Mouse (Mus musculus) cerebellum, adult 18-20 months (tissue): ENCODE data around the gene Rnf7.
A peak's percentile ranks its signal among the peaks of the same experiment; 100 is the strongest.
"Not testable (repeated sequence)": the region's sequence is repeated elsewhere in the genome, so short reads cannot be mapped to it uniquely, and the experiment has no call there.

Experiments
- DNase-seq, 2 experiments: peaks; one replicate each; pipeline ENCODE4 v3.0.0; 2021

The Rnf7 gene

DNA sequence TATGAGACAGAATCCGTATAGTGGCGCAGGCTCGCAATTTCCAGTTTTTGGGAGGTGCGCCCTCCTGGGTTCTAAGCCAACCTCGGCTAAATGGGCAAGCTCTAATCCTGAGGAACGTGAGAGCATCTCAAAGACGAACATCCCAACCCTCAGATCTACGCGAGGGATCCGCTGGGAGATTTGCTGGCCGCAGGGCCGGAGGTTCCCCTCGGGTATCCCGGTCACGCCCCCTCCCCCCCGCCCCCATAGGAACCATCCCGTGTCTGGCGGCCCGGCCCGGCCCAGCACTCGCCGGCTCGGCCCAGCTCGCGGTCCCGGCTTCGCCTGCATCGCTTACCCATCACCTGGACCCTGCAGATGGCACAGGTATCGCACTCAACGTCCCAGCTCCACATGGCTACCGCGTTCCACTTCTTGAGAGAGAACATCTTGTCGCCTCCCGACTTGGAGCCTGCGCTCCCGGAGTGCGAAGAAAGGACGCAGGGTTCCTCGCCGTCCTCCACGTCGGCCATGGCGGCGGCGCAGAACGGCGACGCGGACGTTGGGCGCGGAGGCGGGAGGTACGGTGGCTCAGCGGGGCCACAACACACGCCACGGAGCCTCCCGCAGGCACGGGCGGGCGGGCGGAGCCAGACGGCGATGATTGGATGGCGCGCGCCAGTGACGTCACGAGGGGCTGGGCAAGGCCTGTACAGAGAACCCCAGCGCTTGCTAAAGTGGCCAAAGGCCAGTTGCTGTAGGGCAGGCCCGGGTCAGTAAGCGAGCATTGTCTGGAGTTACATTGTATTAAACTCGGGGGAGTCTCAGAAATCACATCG is at the start of gene Rnf7:
Rnf7 (minus strand) TSS at position 605 of the 818 bp plus-strand sequence.
- DNase-seq: peak; percentile 99 to 100

DNA sequence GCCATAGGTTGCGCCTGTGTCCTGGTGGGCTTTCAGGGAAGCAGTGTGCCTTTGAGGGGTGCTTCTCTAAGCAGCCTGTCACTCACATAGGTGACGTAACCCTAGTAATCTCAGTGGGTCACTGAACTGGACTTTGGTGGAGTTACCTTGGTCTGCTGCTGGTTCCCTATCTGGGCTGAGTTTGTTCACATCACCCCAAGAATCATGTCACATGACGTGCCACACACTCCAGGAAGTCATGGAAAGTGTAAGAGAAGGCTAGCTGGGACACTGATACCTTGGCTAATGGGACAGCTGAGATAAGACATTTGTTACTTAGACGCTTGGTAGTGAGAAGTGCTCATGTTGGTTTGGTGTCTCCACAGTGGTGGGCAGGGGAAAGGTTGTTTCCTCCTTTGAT is 47.5 kb upstream of the Rnf7 start:
- DNase-seq: no peak

DNA sequence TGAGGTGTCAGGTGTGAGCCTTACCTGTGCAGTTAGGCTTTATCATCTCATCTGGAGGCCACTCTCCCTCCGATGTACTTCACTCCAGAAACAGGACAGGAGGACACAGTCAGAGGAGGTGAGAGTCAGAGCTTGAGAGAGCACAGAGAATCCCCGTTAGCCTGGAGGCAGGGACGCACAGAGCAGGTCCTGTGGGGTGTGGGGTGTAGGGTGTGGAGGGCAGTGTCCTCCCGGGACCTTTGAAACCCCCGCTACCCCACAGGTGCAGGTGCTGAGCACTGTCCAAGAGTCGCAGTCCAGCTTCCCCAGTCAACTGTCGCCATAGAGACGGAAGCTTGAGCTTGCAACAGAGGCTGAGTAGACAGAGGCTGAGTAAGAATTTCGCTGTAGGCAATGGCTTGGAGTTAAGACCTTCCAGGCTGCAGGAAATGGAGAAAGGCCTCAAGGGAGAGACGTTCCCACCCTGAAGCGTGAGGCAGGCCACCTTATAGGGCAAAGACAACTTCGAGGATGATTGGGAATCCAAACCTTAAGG is 46.6 kb upstream of the Rnf7 start, which contains the start of gene Gm28729:
Gm28729 (minus strand) TSS at position 293 of the 535 bp plus-strand sequence.
- no peak for DNase-seq

DNA sequence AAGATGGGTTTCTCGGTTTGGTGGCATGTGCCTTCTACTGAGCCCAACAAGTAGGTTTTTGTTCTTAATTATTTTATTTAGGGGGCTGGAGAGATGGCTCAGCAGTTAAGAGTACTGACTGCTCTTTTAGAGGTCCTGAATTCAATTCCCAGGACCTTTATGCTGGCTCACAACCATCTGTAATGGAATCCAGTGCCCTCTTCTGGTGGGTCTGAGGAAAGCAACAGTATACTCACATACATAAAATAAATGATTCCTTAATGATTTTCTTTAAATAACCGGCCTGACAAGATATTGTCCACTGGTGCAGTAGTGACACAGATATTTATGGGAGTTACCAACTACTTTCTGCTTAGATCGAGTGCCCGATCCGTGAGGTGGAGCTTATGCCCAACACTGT is 44.7 kb upstream of the Rnf7 start:
- DNase-seq: no peak

DNA sequence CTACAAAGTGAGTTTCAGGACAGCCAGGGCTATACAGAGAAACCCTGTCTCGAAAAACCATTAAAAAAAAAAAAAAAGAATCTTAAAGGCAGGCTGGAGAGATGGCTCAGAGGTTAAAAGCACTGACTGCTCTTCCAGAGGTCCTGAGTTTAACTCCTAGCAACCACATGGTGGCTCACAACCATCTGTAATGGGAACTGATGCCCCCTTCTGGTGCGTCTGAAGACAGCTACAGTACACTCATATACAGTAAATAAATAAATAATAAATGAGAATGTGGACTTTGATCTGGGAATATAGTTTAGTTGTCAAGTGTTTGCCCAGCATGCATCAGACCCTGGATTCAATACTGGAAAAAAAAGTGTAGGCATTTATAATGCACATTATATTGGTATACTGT is 43.1 kb upstream of the Rnf7 start:
- DNase-seq: not testable (repeated sequence)

DNA sequence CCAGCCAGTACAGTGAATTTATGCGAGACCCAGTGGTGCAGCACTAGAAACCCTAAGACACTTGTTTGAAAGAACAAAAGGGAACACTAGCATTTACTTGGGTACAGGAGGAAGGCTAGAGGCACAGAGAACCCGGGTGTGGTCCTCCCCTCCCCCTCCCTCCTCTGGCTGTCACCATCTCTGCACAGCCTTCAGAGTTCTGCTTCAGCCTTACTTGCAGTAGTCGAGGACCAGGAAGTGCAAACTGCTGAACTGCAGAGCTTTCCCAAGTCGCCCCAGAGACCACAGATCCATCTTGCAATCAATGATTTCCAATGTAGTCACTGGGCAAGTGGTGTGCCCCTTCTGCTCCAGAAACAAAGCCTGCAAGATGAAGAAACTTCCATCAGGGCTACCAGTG is 39.0 kb upstream of the Rnf7 start:
- no peak for DNase-seq

DNA sequence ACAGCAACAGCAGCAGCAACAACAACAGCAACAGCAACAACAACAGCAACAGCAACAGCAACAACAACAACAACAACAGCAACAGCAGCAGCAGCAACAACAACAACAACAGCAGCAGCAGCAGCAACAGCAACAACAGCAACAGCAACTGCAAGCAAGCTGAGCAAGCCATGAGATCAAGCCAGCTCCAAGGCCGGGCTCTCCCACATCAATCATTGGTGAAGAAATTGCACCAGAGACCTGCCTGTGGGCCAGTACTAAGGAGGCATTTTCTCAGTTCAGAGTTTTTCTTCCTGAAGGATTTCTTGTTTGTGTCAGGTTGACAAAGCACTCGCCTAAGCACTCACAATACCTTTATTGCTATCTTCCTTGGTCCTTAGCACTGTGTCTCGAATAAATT is 38.3 kb upstream of the Rnf7 start:
- no peak for DNase-seq

DNA sequence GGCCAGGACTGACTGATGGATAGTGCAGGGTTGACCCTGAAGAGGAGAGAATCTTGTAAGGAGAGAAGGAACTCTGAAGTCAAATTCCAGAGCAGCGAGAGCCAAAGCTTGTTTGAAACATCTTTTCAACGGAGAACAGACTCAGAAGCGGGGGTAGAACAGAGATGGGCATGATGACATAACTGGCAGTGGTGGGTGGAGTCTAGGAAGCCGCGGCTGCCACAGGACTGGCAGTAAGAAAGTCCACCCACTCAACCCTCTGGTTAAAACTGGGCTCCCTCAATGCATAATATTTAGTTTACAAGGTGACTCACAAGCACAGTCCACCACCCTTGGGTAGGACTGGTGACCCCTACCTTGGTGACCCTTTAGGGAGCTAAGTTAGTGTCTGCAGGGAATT is 37.3 kb upstream of the Rnf7 start:
- DNase-seq: no peak

DNA sequence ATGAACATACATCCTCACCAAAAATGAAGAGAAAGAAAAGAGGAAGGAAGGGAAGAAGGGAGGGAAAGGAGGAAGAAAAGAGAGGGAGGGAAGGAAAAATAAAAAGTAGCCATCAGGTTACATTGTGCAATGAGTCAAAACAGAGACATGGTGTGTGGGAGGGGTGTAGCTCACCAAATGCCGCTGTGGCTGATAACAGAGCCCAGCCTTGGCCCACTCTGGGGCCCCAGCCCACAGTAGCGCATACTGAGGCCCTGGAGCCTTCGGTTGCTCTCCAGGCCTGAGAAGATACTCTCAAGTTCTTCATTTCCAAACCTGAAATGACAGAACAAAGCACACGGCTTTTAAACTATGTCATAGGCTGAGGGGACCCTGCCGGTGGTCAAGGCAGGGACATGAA is 35.8 kb upstream of the Rnf7 start:
- no peak for DNase-seq

DNA sequence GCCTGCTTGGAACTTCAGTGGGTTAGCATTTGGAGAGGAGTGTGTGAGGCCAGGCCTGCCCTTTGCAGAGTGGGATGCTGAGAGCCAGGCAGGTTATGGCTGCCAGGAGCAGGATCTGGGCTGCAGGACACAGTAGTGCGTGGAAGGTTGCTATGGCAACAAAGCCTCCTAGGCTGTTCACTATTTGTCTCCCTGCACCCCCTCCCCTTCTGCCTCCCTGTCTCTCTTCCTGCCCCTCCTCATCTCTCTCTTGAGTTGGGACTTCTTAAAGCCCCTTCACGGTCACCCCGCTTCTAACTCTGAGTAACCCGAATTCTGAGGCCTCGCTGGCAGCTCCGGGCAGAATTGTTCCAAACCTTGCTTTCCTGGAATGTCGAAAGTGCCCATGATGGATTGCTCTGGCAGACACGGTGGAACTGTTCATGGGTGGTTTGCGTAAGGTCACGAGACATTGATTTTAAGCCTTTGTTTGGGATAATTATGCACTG is 27.6 kb upstream of the Rnf7 start:
- no peak for DNase-seq

DNA sequence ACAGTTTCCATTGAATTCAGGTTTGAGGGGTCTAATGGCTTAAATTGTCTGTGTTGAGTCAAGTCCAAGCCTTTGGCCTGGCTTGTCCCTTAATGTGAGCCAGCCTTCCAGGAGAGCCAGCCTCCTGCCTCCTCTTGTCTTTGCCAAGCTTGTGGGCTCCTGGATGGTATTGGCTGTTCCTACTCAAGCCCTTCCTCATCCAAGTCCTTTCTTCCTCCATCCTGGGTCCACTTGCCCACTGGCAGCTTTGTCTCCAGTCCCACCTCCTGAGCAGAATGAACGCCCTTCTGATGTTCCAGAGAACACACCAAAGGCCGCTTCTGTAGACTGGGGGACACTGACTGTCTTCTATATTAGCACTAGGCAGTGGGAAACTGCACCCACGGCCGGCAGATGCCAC is 26.7 kb upstream of the Rnf7 start:
- DNase-seq: no peak

DNA sequence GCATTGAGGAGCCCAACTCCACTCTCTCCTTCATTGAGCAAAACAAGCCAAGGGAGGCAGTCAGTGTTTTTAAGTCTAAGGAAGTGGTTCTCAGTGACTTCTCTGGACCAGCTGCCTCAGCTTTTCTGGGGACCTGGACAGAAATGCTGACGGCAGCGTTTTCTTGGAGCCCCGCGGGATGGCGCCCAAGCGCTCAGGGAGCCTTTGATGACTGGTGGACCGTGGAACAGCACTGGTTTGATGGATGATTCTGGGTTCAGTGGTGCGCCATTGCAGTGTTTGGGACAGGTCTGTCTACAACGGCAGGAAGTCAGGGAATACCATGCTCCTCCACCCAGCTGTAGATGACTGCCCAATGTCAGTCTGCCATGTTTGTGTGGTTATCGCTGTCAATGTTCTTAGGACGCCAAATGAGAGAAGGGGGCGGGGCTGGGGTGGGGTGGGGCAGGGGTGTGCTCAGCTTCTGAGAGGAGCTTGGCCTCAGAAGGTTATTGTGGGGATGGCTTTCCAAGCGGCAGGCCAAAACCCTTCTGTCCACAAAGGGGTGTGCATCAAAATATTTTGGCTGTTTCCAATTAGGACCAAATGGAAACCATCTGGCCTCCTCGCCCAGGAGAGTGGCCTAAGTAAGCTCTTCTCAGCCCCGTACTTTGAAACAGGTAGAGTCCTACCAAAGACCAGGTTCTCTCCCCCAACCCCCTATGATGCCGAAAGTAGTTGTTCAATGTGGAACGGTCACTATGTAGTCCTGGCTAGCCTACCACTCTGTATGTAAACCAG is 25.8 kb upstream of the Rnf7 start:
- no peak for DNase-seq

DNA sequence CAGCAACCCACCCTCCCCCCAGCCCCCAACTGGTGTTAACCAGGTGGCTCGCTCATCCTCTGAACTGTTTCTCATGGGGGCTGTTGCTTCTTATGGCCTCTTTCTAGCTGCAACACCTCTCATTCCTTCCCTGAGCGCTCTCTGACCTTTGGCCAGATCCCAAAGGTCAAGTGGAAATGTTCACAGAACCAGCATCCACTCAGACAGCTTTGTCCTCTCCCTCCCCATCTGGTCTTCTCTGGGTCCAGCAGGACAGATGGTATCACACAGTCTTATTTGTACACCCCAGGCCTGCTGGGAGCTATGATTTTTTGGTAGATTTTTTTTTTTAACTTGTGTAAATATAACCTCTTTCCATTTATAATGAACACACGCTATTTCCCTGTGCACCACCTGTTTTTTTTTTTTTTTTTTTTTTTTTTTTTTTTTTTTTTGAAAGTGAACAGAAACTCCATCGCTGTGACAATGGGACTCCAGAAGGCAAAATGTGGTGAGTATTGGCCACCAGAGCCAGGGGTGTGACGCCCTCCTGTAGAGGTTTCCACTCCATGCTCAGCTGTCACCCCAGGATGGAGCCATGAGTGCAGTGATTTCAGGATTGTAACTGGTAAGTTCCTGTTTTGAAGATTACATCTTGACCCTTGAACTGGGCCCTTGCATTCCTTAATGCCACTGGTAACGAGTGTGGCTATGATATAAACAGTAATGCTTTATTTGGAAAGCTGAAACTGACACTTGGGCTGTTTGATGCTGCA is 24.6 kb upstream of the Rnf7 start:
- peak; percentile 19 to 26 for DNase-seq

DNA sequence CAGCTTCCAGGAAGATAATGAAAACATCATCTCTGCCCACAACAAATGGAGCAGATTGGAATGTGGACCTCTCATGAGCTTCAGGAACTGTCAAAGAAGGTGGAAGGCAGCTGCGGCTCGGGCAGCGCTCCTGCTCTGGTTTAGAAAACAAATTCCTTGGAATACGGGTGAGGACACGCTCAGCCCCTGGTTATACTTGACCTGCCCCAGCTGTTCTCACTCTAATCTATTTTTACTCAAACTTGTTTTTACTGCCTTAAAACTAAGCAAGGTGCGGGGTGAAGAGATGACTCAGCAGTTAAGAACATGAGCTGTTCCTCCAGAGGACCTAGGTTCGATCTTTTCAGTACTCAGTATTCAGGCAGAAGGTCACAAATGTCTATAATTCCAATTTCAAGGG is 22.7 kb upstream of the Rnf7 start:
- DNase-seq: no peak

DNA sequence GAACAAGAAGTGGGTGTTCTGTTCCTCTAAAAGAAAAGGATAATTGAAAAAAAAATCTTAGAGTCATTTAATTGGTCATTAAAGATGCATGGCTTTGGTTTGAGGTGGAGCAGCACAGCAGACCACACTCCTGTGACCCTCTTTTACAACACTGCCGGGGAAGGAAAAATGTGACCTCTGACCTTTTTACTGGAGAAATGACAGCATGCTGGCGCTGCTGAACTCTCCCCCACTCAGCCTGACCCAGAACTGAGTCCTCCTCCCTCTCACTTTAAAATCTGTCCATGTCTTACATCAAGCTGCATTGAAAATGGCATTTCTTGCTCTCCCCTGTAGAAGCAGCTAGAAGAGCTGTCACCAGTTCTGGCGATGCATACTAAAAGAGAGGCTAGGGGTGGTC is 14.7 kb upstream of the Rnf7 start:
- no peak for DNase-seq

DNA sequence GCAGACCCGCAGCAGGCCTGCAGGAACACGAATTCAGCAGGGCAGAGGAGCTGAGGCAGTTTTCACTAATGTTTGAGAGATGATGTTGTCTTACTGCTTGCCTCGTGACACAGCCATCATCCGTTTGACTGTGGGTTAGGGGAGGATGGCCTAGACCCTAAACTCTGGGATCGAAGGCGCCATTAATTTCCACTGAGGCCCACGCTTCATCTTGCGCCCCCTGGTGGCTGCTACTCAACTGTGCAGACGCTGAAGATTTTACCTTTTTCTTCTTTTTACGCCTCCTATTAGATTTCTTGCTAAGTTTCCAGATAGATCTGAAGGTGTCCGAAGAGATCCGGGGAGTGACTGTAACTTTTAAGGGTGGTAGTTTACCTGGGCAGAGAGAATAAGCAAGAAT is 13.3 kb upstream of the Rnf7 start:
- DNase-seq: peak; percentile 10 to 52

DNA sequence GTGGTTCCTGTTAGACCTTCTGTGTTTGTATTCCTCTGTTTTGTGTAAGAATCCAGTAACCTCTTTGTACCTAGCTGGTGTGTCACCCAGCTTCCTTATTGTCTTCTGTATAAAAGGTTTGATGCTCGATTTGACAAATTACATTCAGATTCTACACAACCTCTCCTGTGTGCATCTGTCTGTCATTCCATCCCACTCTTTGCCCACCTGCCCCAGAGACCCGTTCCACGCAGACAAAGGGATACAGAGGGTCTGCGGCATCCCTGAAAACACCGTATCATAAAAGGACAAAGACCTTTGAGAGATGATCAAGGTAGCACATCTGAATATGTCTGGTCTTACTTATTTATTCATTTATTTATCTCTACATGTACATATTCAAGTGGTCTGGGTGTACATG is 9.4 kb upstream of the Rnf7 start:
- not testable (repeated sequence) for DNase-seq

DNA sequence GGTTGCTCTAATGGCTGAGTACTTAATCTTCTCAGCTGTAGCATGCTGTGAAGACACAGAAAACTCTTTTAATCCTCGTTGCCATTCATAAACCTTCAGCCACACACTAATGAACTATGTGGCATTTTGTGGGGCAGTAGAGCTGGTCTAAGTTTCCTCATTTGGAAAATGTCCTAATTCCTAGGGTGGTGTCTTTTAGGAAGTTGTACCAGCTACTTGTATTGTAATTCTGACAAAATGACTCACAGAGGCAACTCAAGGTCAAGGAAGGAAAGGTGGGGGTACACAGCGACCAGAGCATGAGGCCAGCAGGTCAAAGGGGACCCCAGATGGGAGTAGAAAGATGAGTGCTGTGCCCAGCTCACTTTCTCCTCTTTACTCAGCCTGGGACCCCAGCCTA is 5.2 kb upstream of the Rnf7 start:
- DNase-seq: no peak

DNA sequence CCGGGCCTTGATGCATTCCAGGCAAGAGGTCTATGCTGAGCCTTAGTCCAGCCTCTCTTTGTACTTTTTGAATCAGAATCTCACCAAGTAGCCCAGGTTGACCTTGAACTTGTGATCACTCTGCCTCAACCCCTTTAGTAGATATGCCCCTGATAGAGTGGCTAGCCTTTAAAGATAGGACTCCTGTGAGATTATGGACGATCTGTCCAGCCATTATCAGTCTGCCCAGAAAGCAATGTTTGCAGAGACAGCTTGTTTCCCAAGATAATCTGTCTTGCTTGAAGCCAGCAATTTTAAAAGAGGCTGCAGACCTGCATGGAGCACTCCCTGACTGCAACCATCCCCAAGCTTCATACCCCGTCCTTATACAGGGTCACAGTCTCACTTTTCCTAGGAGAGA is 4.6 kb upstream of the Rnf7 start:
- no peak for DNase-seq

DNA sequence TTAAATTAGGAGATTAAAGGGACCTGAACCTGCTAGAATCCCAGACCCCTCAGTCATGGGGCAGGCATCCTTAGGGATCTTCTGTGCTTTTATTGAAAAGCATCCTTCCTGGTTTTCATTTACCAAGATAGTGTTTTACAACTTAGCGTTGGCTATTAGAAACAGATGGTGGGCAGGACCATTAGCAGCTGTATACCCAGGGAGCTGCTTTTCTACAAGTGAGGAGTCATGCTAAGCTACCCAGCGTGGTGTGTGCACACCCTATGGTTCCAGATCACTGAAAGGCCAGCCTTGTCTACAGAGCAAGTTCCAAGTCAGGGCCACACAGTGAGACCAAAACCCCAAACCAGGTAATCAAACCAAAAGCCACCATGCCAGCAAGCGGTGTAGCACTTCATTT is 6.1 kb downstream of the Rnf7 start:
- no peak for DNase-seq

DNA sequence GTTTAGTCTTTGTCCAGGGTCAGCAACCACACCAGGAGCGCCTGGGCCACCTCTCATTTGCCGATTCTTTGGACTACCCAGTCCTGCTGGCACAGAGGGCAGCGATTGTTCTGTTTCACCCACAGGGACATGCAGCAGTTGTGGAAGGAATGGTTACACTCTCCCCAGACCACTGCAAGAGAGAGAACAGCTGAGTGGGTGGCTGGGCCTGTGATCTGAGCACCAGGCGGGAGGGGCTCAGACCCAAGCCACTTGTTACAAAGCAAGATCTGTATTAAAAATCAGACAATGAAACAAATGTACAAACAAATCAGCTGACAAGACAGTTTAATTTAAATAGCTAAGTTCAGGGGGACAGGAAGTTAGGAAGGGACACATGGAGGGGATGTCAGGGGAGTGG is 6.8 kb downstream of the Rnf7 start:
- not testable (repeated sequence) for DNase-seq

DNA sequence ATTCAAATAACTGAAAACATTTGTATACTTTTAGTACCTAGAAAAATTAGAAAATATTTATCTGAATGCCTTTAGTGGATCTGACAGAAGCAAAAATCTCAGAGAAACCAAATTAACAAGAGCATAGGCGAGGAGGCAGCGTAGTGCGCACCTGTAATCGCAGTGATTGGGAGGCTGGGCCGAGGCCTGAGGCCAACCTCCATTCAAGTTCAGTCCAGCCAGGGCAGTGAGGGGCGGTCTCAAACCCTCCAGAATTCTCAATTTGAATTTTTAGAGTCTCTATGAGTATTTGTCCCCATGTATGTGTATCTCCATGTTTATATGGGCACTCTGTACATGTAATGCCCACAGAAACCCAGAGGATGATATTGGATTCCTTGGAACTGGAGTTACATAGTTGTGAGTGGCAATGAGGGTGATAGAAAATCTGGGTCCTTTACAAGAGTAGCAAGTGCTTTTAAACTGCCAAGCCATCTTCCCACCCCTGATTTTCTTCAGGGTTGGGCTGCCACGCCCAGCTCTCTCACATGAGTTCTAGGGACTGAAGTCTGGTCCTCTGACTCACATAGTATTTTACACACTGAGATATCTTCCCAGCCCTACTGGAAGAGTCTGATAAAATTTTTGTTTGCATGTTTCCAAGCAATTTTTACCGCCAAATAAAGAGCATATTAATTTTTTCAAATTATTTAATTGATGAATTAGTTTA is 8.1 kb downstream of the Rnf7 start:
- no peak for DNase-seq
